Mouse (Mus musculus) embryonic fibroblast, embryonic 13.5 days (primary cell): ENCODE data around the gene Gm9117.
"Not testable (repeated sequence)": the region's sequence is repeated elsewhere in the genome, so short reads cannot be mapped to it uniquely, and the experiment has no call there.

Source experiments
- CTCF ChIP-seq: IDR thresholded peaks from 2 replicates; pipeline ENCODE4 v1.5.1; 2011; ENCODE audit warnings: mild to moderate bottlenecking, control low read depth, low read length, moderate library complexity, borderline replicate concordance; ENCODE audit not compliant: insufficient read depth
- POLR2A ChIP-seq: IDR thresholded peaks from 2 replicates; pipeline ENCODE4 v1.6.1; 2011; ENCODE audit warnings: low read depth, mild to moderate bottlenecking, control low read depth, low read length, moderate library complexity

DNA sequence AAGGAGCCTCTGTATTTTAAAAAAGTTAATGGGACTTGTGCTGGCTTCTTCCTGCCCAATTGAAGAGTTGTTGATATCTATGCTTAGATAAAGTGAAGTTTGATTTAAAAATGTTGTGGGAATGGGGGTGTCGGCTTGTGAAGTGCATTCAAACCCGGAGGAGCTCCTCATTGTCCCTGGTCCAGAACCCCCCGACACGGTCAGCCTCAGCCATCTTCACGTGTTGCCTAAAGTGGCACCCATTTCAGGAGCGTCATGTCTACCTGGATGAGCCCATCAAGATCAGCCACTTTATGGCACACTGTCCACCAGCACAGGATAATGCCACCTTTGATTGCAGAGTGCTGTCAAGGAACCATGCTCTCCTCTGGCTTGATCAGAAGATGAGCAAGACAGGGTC, 25.6 kb upstream of the Gm9117 start:
- TF ChIP-seq CTCF, POLR2A: not testable (repeated sequence)
